Mouse (Mus musculus): ENCODE data around the gene Pole2. TPM values are rescaled to one million over a fixed set of nuclear protein-coding genes. Genes with fewer than 3 reads are reported as not detected.
A peak's percentile ranks its signal among the peaks of the same experiment; 100 is the strongest.

Pole2 gene
- polyA plus RNA-seq, 1 experiment = 1.1 TPM

- TF ChIP-seq CTCF (IDR thresholded peaks at IDR 0.05; ENCODE audit: borderline replicate concordance, insufficient read depth, low read depth, low read length) = no peak
- no peak for TF ChIP-seq POLR2A (IDR thresholded peaks at IDR 0.05; ENCODE audit: borderline replicate concordance, insufficient read depth, low read length)
- Histone ChIP-seq H3K27ac (ENCODE audit: insufficient read depth, low read length) (no peak overlapping the region), H3K4me3 (replicated peaks; ENCODE audit: insufficient read depth, low read depth, low read length) (no peak overlapping the region), H3K27me3 (ENCODE audit: control insufficient read depth, insufficient read depth, low read length) (no peaks in the 10 kb centered on the region), H3K4me1 (ENCODE audit: control insufficient read depth, insufficient read depth, low read length) (no peaks in the 10 kb centered on the region)
- no peak for DNase-seq
- 90% methylated on average over 7 of the region's 7 CpGs for WGBS
These were observed 20.1 kb downstream of the Pole2 start for GRCm38 (mm10) chr12:69207926-69208325.

- no peak overlapping the region for H3K4me3 ChIP-seq (replicated peaks; ENCODE audit: insufficient read depth, low read depth, low read length)
- TF ChIP-seq POLR2A (IDR thresholded peaks at IDR 0.05; ENCODE audit: borderline replicate concordance, insufficient read depth, low read length) (no peak), CTCF (IDR thresholded peaks at IDR 0.05; ENCODE audit: borderline replicate concordance, insufficient read depth, low read depth, low read length) (no peak)
- no peaks in the 10 kb centered on the region for H3K4me1 ChIP-seq (ENCODE audit: control insufficient read depth, insufficient read depth, low read length)
- 97% methylated on average over 8 of the region's 8 CpGs for WGBS
- DNase-seq = no peak
- H3K27me3 ChIP-seq (ENCODE audit: control insufficient read depth, insufficient read depth, low read length) = no peaks in the 10 kb centered on the region
- no peak overlapping the region for H3K27ac ChIP-seq (ENCODE audit: insufficient read depth, low read length)
These were observed 20.6 kb downstream of the Pole2 start for GRCm38 (mm10) chr12:69207396-69207795.

- Histone ChIP-seq H3K4me1 (ENCODE audit: control insufficient read depth, insufficient read depth, low read length) (no peaks in the 10 kb centered on the region), H3K27me3 (ENCODE audit: control insufficient read depth, insufficient read depth, low read length) (no peaks in the 10 kb centered on the region), H3K4me3 (replicated peaks; ENCODE audit: insufficient read depth, low read depth, low read length) (no peak within 1 kb of the TSS), H3K27ac (ENCODE audit: insufficient read depth, low read length) (no peak within 1 kb of the TSS)
- WGBS = 75% methylated on average over 16 of the region's 16 CpGs
- TF ChIP-seq POLR2A (IDR thresholded peaks at IDR 0.05; ENCODE audit: borderline replicate concordance, insufficient read depth, low read length) (no peak), CTCF (IDR thresholded peaks at IDR 0.05; ENCODE audit: borderline replicate concordance, insufficient read depth, low read depth, low read length) (no peak)
- no peak for DNase-seq
These were observed 23.8 kb downstream of the Pole2 start, which contains the start of gene Gm49384 for GRCm38 (mm10) chr12:69204052-69204833. Gm49384 (minus strand) TSS chr12:69204267.

- Histone ChIP-seq H3K4me3 (replicated peaks; ENCODE audit: insufficient read depth, low read depth, low read length) (no peak overlapping the region), H3K27ac (ENCODE audit: insufficient read depth, low read length) (no peak overlapping the region), H3K4me1 (ENCODE audit: control insufficient read depth, insufficient read depth, low read length) (peaks cover 4% of the 10 kb centered on the region; the same call in 1 of the 2 replicates), H3K27me3 (ENCODE audit: control insufficient read depth, insufficient read depth, low read length) (no peaks in the 10 kb centered on the region)
- no peak for TF ChIP-seq CTCF (IDR thresholded peaks at IDR 0.05; ENCODE audit: borderline replicate concordance, insufficient read depth, low read depth, low read length)
- no peak for TF ChIP-seq POLR2A (IDR thresholded peaks at IDR 0.05; ENCODE audit: borderline replicate concordance, insufficient read depth, low read length)
- no peak for DNase-seq
These were observed 29.0 kb downstream of the Pole2 start for GRCm38 (mm10) chr12:69198985-69199384.

- WGBS = 0% methylated on average over 18 of the region's 18 CpGs
- H3K4me1 ChIP-seq (ENCODE audit: control insufficient read depth, insufficient read depth, low read length) = peaks cover 4% of the 10 kb centered on the region; the same call in 1 of the 2 replicates
- DNase-seq = peak; percentile 65 to 66
- peak within 1 kb of the TSS; percentile 74 for H3K27ac ChIP-seq (ENCODE audit: insufficient read depth, low read length)
- TF ChIP-seq POLR2A (IDR thresholded peaks at IDR 0.05; ENCODE audit: borderline replicate concordance, insufficient read depth, low read length) (no peak), CTCF (IDR thresholded peaks at IDR 0.05; ENCODE audit: borderline replicate concordance, insufficient read depth, low read depth, low read length) (no peak)
- no peaks in the 10 kb centered on the region for H3K27me3 ChIP-seq (ENCODE audit: control insufficient read depth, insufficient read depth, low read length)
- peak within 1 kb of the TSS; percentile 83 for H3K4me3 ChIP-seq (replicated peaks; ENCODE audit: insufficient read depth, low read depth, low read length)
These were observed 29.8 kb downstream of the Pole2 start, which contains the start of gene Dnaaf2 for GRCm38 (mm10) chr12:69198164-69198535. Dnaaf2 (minus strand) TSS chr12:69198429.

GRCm38 (mm10) chr12:69197378-69198163, 30.4 kb downstream of the Pole2 start:
- TF ChIP-seq CTCF (IDR thresholded peaks at IDR 0.05; ENCODE audit: borderline replicate concordance, insufficient read depth, low read depth, low read length) (no peak), POLR2A (IDR thresholded peaks at IDR 0.05; ENCODE audit: borderline replicate concordance, insufficient read depth, low read length) (no peak)
- H3K27me3 ChIP-seq (ENCODE audit: control insufficient read depth, insufficient read depth, low read length) = no peaks in the 10 kb centered on the region
- peaks cover 4% of the 10 kb centered on the region; the same call in 1 of the 2 replicates for H3K4me1 ChIP-seq (ENCODE audit: control insufficient read depth, insufficient read depth, low read length)
- peak overlapping the region; percentile 74 for H3K27ac ChIP-seq (ENCODE audit: insufficient read depth, low read length)
- H3K4me3 ChIP-seq (replicated peaks; ENCODE audit: insufficient read depth, low read depth, low read length) = peak overlapping the region; percentile 83
- DNase-seq = peak; percentile 52 to 64
- WGBS = under 1% methylated on average over 94 of the region's 94 CpGs

GRCm38 (mm10) chr12:69196444-69197377, 31.3 kb downstream of the Pole2 start, which contains the start of gene Gm49383:
Gm49383 (minus strand) TSS chr12:69197104.
- H3K4me1 ChIP-seq (ENCODE audit: control insufficient read depth, insufficient read depth, low read length) = peaks cover 4% of the 10 kb centered on the region; the same call in 1 of the 2 replicates
- H3K27ac ChIP-seq (ENCODE audit: insufficient read depth, low read length) = peak within 1 kb of the TSS; percentile 74
- TF ChIP-seq POLR2A (IDR thresholded peaks at IDR 0.05; ENCODE audit: borderline replicate concordance, insufficient read depth, low read length) = peak; percentile 72
- TF ChIP-seq CTCF (IDR thresholded peaks at IDR 0.05; ENCODE audit: borderline replicate concordance, insufficient read depth, low read depth, low read length) = no peak
- peak; percentile 78 to 81 for DNase-seq
- no peaks in the 10 kb centered on the region for H3K27me3 ChIP-seq (ENCODE audit: control insufficient read depth, insufficient read depth, low read length)
- H3K4me3 ChIP-seq (replicated peaks; ENCODE audit: insufficient read depth, low read depth, low read length) = peak within 1 kb of the TSS; percentile 83
- WGBS = under 1% methylated on average over 73 of the region's 75 CpGs
